Mouse (Mus musculus) liver, postnatal 0 days (tissue): ENCODE measurements around the gene Hdac9.

Experiments used
- CTCF ChIP-seq: sonication (generic); IDR thresholded peaks from 2 replicates; pipeline ENCODE4 v1.5.1; 2016; ENCODE audit warnings: antibody characterized with exemption, low read depth
- EP300 ChIP-seq: IDR thresholded peaks from 2 replicates; pipeline ENCODE4 v1.6.1; 2016; ENCODE audit warnings: antibody characterized with exemption, low read depth, mild to moderate bottlenecking

GRCm38 (mm10) chr12:34431832-34432231 is 485.1 kb downstream of the Hdac9 start:
- no peak for TF ChIP-seq CTCF
- no peak for TF ChIP-seq EP300
